Mouse (Mus musculus) embryonic facial prominence, embryonic 14.5 days (tissue): ENCODE results near the gene Fkbp2. TPM values are rescaled to one million over a fixed set of nuclear protein-coding genes. Genes with fewer than 3 reads are reported as not detected.
"Not testable (repeated sequence)": the region's sequence is repeated elsewhere in the genome, so short reads cannot be mapped to it uniquely, and the experiment has no call there.

Experiments used
- ATAC-seq: fragments of 200-750 bp; cut with Nextera tagmentation; 2 replicates; pipeline ENCODE4 v1.8.0; 2017; ENCODE audit warnings: low read depth, moderate number of reproducible peaks, moderate TSS enrichment
- DNase-seq: peaks from one replicate; pipeline ENCODE4 v3.0.0-alpha.2; 2015; ENCODE audit warnings: low spot score
- H3K27ac ChIP-seq: fragments of 300-500 bp; sonication (generic); replicated peaks from 2 replicates; pipeline ENCODE4 v1.5.1; 2014; ENCODE audit warnings: low read depth, mild to moderate bottlenecking, low read length, moderate library complexity
- H3K27me3 ChIP-seq: fragments of 300-500 bp; sonication (generic); replicated peaks from 2 replicates; pipeline ENCODE4 v1.6.1; 2014; ENCODE audit warnings: low read length; ENCODE audit not compliant: control insufficient read depth, insufficient read depth
- H3K36me3 ChIP-seq: fragments of 300-500 bp; sonication (generic); 2 replicates; pipeline ENCODE4 v1.6.1; 2014; ENCODE audit warnings: low read length, mixed read lengths; ENCODE audit not compliant: control insufficient read depth, insufficient read depth
- H3K4me1 ChIP-seq: fragments of 300-500 bp; sonication (generic); 2 replicates; pipeline ENCODE4 v1.6.1; 2014; ENCODE audit warnings: antibody characterized with exemption, low read length; ENCODE audit not compliant: control insufficient read depth, insufficient read depth
- H3K4me2 ChIP-seq: fragments of 300-500 bp; sonication (generic); 2 replicates; pipeline ENCODE4 v1.6.1; 2014; ENCODE audit warnings: low read depth, mild to moderate bottlenecking, low read length, moderate library complexity, mixed read lengths
- H3K4me3 ChIP-seq: fragments of 300-500 bp; sonication (generic); 2 replicates; pipeline ENCODE4 v1.5.1; 2014; ENCODE audit warnings: low read depth, mild to moderate bottlenecking, low read length
- H3K9ac ChIP-seq: fragments of 300-500 bp; sonication (generic); 2 replicates; pipeline ENCODE4 v1.6.1; 2014; ENCODE audit warnings: low read depth, mild to moderate bottlenecking, low read length, moderate library complexity, mixed read lengths
- H3K9me3 ChIP-seq: fragments of 300-500 bp; sonication (generic); 2 replicates; pipeline ENCODE4 v1.6.1; 2016; ENCODE audit warnings: low read length; ENCODE audit not compliant: control insufficient read depth
- WGBS: fragments of 180-500 bp; shearing (Covaris S2); extraction: QIAGEN DNeasy Blood & Tissue Kit; methylation state at CpG from one replicate; pipeline ENCODE4 v1.1.7; 2014; 5-methylcytosine and 5-hydroxymethylcytosine counted together
- polyA plus RNA-seq: library from polyadenylated mRNA; unstranded; fragments of >200 nt; fragmentation: Nextera tagmentation; extraction: Ambion mirVana; gene quantifications from 2 replicates; pipeline ENCODE4 v1.2.1, GENCODE M21; 2014

Gene Fkbp2
- polyA plus RNA-seq, 1 experiment from 2014 or later, result 81.0 TPM

DNA sequence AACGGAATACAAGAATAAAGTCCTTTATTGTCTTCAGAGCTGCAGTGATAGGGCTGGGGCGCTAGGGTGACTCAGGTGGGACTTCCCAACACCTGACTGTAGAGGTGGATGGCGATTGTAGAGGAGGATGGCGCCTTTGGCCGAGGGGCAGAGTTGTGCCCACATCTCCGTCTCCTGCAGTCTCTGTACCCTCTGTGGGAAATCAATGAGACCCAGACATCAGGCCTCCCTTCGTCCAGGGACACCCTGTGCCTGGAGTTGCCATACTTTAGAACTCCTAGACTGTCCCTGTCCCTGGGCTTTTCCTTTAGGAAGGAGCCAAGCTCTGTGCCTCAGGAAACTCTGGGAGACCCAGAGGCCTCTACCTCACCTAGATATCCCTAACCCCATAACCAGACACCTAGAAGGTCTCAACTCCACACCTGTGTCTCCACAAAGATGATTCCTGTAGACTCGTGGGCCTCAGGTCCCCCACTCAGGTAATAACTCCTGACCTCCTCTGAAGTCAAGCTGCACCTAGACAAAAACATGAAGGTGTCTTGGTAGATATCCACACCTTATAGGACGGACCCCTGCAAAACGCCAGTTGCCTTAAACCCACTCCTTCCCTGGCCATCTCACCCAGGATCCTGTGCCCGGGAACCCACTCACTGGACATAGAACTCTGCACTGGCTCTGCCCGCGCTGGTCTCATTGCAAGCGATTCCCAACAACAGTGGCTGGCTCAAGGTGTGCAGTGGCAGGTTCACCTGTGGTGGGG is 12.9 kb upstream of the Fkbp2 start:
- 0 out of 2 replicates have a peak overlapping the region, but pooled peaks have one; percentile 21 for H3K27ac ChIP-seq

DNA sequence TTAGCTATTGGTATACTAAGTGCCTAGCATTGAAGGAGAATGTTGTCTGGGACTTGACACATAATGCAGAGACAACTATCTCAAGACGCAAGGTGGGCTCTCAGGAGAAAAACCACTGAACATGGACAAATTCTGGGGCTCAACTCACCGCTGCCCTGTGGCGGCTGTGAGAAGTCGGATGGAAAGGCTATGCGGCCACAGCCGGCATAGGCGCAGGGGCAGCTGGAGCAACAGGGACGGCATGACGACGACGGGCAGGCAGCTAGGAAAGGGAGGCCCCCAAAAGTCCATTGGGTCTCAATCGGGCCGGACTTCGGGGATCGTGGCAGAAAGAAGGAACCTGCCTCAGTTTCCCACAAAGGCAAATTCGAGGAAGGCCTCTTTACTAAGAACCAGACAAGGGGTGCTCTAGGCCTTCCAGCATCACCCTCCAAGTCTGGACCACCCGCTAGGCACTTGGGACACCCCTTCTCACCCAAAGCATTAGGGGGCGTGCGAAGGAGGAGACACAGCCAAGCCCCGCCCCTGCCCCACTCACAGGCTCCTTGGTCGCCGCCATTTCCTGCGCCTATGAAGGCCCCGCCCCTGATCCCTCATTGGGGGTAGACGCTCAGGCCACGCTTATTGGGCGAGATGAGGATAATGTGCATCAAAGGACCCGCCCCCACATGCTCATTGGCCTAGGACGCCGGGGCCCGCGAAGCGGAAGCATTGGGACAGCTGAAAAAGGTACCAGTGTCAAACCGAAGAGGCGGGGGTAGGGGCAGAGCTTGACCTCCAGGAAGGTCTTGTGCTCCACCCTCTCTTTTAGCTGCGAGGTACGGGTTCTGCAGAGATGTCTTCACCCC is 11.9 kb upstream of the Fkbp2 start, which contains the start of gene Dnajc4:
Gene Dnajc4, minus strand, starts transcription at position 562 of the 848 bp plus-strand sequence.
- Histone ChIP-seq H3K36me3 (no peaks in the 10 kb centered on the region), H3K27ac (peak within 1 kb of the TSS; percentile 61), H3K9ac (peak within 1 kb of the TSS; percentile 65), H3K4me1 (peaks cover 29% of the 10 kb centered on the region), H3K9me3 (no peaks in the 10 kb centered on the region), H3K4me2 (peak within 1 kb of the TSS; percentile 98), H3K27me3 (no peaks in the 10 kb centered on the region), H3K4me3 (peak within 1 kb of the TSS; percentile 55)
- 2% methylated on average over 29 of the region's 37 CpGs for WGBS
- DNase-seq, result peak; percentile 99
- peak; percentile 96 for ATAC-seq

More for the DNA sequence above, 12.9 kb upstream of the Fkbp2 start:
- no peaks in the 10 kb centered on the region for H3K27me3 ChIP-seq
- H3K36me3 ChIP-seq, result no peaks in the 10 kb centered on the region; the same call in 1 of the 2 replicates
- H3K4me3 ChIP-seq, result peak overlapping the region; percentile 55
- peak overlapping the region; percentile 65 for H3K9ac ChIP-seq
- H3K4me1 ChIP-seq, result peaks cover 29% of the 10 kb centered on the region
- H3K4me2 ChIP-seq, result peak overlapping the region; percentile 98
- DNase-seq (no peak), ATAC-seq (0 out of 2 replicates have a peak, but pooled peaks have one; percentile 0)
- H3K9me3 ChIP-seq, result no peaks in the 10 kb centered on the region
- WGBS, result 59% methylated on average over 14 of the region's 14 CpGs

DNA sequence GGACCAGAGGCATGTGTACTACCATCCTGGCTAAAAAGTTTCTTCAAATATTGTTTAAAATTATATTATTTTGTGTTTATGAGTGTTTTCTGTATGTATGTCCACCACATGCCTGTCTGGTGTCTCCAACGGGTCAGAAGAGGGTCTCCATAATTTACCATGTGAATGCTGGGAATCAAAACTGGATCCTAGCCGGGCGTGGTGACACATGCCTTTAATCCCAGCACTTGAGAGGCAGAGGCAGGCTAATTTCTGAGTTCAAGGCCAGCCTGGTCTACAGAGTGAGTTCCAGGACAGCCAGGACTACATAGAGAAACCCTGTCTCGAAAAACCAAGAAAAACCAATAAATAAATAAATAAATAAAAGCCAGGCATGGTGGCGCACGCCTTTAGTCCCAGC is 10.9 kb upstream of the Fkbp2 start:
- peaks cover 28% of the 10 kb centered on the region for H3K4me1 ChIP-seq
- 90% methylated on average over 6 of the region's 6 CpGs for WGBS
- not testable (repeated sequence) for H3K9ac ChIP-seq, H3K4me2 ChIP-seq, H3K9me3 ChIP-seq, H3K27ac ChIP-seq, DNase-seq, ATAC-seq, H3K4me3 ChIP-seq, H3K36me3 ChIP-seq, H3K27me3 ChIP-seq

DNA sequence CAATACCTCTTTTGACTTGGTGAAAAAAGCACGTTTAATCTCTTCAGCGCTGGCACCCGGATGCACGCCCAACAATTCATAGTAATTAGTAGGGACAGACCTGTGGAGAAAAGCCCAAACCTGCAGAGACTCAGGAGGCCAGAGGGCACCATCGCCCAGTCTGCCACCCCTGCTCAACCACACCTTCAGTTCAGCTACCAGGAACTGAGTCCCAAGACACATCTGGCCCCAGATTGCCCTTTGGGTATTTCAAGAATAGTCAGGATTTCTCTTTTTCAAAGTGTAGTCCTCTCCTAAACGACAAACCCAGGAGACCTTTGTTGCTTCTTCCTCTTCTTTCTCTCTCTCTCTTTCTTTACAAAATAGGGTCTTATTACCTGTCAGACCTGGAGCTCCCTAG is 10.4 kb upstream of the Fkbp2 start:
- Histone ChIP-seq H3K9ac (no peak overlapping the region), H3K9me3 (no peaks in the 10 kb centered on the region), H3K27me3 (no peaks in the 10 kb centered on the region), H3K4me3 (no peak overlapping the region), H3K4me1 (peaks cover 30% of the 10 kb centered on the region), H3K27ac (no peak overlapping the region), H3K4me2 (no peak overlapping the region), H3K36me3 (0 out of 2 replicates have a peak, but pooled peaks cover 2% of the 10 kb centered on the region)
- DNase-seq (no peak), ATAC-seq (no peak)
- 82% methylated on average over 6 of the region's 6 CpGs for WGBS

DNA sequence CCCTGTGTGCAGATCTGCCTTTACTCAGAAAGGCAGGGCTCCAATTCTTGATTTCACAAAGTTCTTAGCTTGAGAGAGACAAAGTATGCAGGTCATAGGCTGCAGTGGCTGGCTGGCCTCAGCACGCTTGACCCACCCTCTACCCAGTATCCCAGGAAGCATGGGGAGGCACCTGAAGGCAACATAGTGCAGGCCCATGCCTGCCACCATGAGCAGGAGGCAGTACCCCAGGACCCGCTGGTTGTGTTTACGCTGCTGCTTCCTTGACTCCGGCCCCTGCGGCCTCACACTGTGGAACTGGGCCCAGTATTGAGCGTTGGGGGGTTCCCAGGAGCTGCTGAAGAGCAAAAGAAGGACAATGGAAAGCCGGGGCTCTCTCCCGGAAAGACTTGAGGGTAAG is 8.9 kb upstream of the Fkbp2 start:
- Histone ChIP-seq H3K9ac (no peak overlapping the region), H3K9me3 (no peaks in the 10 kb centered on the region), H3K4me1 (peaks cover 21% of the 10 kb centered on the region), H3K4me3 (no peak overlapping the region), H3K36me3 (peaks cover 13% of the 10 kb centered on the region), H3K27ac (no peak overlapping the region), H3K4me2 (no peak overlapping the region), H3K27me3 (no peaks in the 10 kb centered on the region)
- ATAC-seq (no peak), DNase-seq (no peak)
- 87% methylated on average over 8 of the region's 8 CpGs for WGBS

DNA sequence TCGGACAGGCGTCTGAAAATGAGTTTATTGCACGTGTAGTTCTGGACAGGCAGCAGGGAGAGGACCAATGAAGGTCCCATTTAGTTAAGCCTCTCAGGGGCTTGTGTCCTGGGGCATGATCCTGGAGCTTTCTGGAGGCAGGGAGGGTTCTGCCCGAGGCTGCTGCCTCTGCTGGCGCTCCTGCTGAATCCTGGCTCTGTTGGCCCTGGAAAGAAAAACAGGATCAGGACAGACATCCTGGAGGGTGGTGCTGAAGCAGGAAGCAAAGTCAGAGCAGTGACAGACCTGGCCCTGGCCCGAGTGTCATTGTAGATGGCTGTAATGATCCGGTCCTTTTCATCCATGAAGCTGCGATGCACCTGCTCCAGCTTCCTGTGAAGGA is 7.6 kb upstream of the Fkbp2 start:
- peak overlapping the region; percentile 89 for H3K4me3 ChIP-seq
- ATAC-seq (no peak), DNase-seq (no peak)

DNA sequence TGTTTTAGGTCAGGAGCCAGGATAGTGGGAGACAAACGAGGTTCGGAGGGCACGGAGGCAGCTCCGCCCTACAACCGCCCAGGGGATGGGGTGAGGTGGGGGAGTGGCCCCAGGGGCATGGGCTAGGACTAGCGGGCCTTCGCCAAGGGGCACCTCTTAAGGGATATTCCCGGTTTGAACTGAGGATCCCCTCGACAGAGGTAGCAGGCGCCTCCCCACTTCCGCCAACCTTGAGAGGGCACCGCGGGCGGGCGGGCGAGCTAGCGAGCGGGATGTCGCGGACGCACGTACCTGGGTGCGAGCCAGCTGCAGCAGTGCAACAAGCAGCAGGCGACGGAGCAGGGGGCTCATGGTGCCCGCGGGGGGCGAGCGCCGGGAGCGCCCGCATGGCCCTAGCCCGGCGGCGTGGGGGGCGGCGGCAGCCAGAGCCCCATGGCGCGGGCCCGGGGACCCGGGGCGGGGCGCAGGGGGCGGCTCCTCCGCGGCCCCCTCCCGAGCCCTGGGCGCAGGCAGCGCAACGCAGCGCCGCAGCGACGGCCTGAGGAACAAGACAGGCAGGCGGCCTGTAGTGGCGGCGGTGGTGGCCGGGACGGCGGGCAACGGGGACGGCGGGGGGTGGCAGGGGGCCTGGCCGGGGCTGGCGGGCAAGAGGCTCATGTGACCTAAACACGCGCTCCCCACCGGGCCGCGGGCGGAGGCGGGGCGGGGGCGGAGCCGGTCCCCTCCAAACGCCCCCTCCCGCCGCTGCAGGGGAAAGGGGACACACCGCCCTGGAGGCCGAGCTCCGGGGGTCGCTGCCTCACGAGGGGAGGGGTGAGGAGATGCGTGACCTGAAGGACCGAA is 7.0 kb upstream of the Fkbp2 start, which contains the start of gene Vegfb:
Gene Vegfb, minus strand, starts transcription at position 591 of the 843 bp plus-strand sequence.
- DNase-seq, result peak; percentile 71
- peak; percentile 47 for ATAC-seq
- 0% methylated on average over 19 of the region's 85 CpGs for WGBS

More for the DNA sequence above, 7.6 kb upstream of the Fkbp2 start:
- H3K27ac ChIP-seq, result peak overlapping the region; percentile 16; the same call in 1 of the 2 replicates
- H3K27me3 ChIP-seq, result no peaks in the 10 kb centered on the region
- H3K36me3 ChIP-seq, result peaks cover 25% of the 10 kb centered on the region
- WGBS, result 5% methylated on average over 8 of the region's 8 CpGs
- peak overlapping the region; percentile 85 for H3K4me2 ChIP-seq
- H3K9ac ChIP-seq, result peak overlapping the region; percentile 92
- no peaks in the 10 kb centered on the region for H3K9me3 ChIP-seq
- H3K4me1 ChIP-seq, result peaks cover 16% of the 10 kb centered on the region

More for the DNA sequence above, 7.0 kb upstream of the Fkbp2 start, which contains the start of gene Vegfb:
- H3K27me3 ChIP-seq, result no peaks in the 10 kb centered on the region
- H3K9me3 ChIP-seq, result no peaks in the 10 kb centered on the region
- H3K36me3 ChIP-seq, result peaks cover 31% of the 10 kb centered on the region
- H3K9ac ChIP-seq, result peak within 1 kb of the TSS; percentile 92
- H3K4me1 ChIP-seq, result peaks cover 14% of the 10 kb centered on the region
- H3K4me2 ChIP-seq, result peak within 1 kb of the TSS; percentile 85
- peak within 1 kb of the TSS; percentile 85 for H3K27ac ChIP-seq
- peak within 1 kb of the TSS; percentile 89 for H3K4me3 ChIP-seq
